Mouse (Mus musculus) C2C12 (cell line): ENCODE data around the gene Ddhd1. TPM values are rescaled to one million over a fixed set of nuclear protein-coding genes. Genes with fewer than 3 reads are reported as not detected.

ENCODE experiments used
- H3K27me3 ChIP-seq: one replicate; pipeline ENCODE4 v1.6.1; 2011; ENCODE audit not compliant: control insufficient read depth, insufficient read depth, insufficient read length
- H3K36me3 ChIP-seq: one replicate; pipeline ENCODE4 v1.6.1; 2011; ENCODE audit not compliant: control insufficient read depth, insufficient read depth
- H3K4me3 ChIP-seq: one replicate; pipeline ENCODE4 v1.5.1; 2011; ENCODE audit warnings: mild to moderate bottlenecking, control low read depth; ENCODE audit not compliant: poor library complexity, insufficient read depth, severe bottlenecking
- H3K79me2 ChIP-seq: one replicate; pipeline ENCODE4 v1.6.1; 2011; ENCODE audit not compliant: control insufficient read depth, insufficient read depth
- H3K79me3 ChIP-seq: one replicate; pipeline ENCODE4 v1.6.1; 2011; ENCODE audit warnings: low read depth, control low read depth
- H3ac ChIP-seq: one replicate; pipeline ENCODE3; 2011; ENCODE audit warnings: low read depth; ENCODE audit not compliant: control insufficient read depth, insufficient read length
- CEBPB ChIP-seq: IDR thresholded peaks from one replicate; pipeline ENCODE4 v1.6.1; 2011; ENCODE audit warnings: low read depth, mild to moderate bottlenecking, control low read depth, moderate library complexity
- CTCF ChIP-seq: IDR thresholded peaks from one replicate; pipeline ENCODE4 v1.5.1; 2011; ENCODE audit not compliant: control insufficient read depth, insufficient read depth, insufficient read length
- FOSL1 ChIP-seq: IDR thresholded peaks from one replicate; pipeline ENCODE4 v1.8.0; 2011; ENCODE audit warnings: mild to moderate bottlenecking, low read length; ENCODE audit not compliant: poor library complexity, insufficient read depth, severe bottlenecking
- MAX ChIP-seq: IDR thresholded peaks from one replicate; pipeline ENCODE4 v1.6.1; 2011; ENCODE audit warnings: mild to moderate bottlenecking, control low read depth
- MYOD1 ChIP-seq: IDR thresholded peaks from one replicate; pipeline ENCODE4 v1.6.1; 2011; ENCODE audit warnings: low read depth; ENCODE audit not compliant: control insufficient read depth, insufficient read length
- MYOG ChIP-seq: IDR thresholded peaks from one replicate; pipeline ENCODE4 v1.6.1; 2011; ENCODE audit not compliant: control insufficient read depth, insufficient read length; ENCODE audit errors: extremely low read depth
- USF1 ChIP-seq: IDR thresholded peaks from one replicate; pipeline ENCODE4 v1.6.1; 2011; ENCODE audit warnings: low read depth, mild to moderate bottlenecking, control low read depth, moderate library complexity
- polyA plus RNA-seq: library from polyadenylated mRNA; unstranded; fragments of >200 nt; fragmentation: generic; extraction: Trizol; gene quantifications from one replicate; pipeline ENCODE4 v1.2.1, GENCODE M21; 2012; ENCODE audit warnings: missing spikeins

Gene Ddhd1
- polyA plus RNA-seq, 1 experiment = 6.4 TPM

DNA sequence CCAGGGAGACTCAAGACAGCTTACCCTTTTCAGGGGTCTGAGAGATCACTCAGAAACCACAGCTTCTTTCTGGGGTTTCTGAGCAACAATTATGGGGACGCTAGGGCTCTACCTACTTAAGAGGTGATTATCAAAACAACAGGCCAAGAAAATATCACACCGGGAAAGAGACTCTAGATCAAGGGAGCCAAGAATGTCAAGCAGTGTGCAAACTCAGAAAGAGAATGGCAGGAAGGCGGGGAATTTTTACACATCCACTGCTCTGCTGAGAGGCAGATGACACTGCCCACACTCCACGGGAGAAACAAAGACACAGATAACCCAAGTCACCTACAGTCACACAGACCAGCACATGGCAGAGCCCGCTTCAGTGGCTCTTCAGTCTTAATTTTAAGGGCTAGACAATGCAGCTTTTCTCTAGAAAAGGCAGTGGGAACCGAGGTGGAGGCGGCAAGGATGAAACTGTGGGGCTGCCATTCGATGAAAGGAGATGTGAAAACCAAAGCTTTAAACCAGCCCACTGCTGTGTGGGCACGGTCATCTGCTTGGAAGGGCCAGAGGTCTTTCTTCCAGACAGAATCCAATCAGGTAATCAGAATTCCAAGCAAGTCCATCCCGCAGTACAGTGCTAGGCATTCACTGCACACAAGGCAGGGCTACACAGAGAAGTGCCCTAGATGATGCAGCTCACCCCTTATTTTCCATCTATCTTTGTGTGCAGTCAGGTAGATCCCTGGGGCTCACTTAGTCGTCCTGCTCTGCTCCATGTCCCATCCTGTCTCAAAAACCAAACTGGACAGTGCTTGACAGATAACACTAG lies 8.7 kb downstream of the Ddhd1 start:
- H3K27me3 ChIP-seq = no peaks in the 10 kb centered on the region
- no peak for TF ChIP-seq MYOG
- no peak for TF ChIP-seq USF1
- TF ChIP-seq FOSL1 = no peak
- no peak for TF ChIP-seq CTCF
- TF ChIP-seq MYOD1 = no peak
- no peaks in the 10 kb centered on the region for H3K36me3 ChIP-seq

DNA sequence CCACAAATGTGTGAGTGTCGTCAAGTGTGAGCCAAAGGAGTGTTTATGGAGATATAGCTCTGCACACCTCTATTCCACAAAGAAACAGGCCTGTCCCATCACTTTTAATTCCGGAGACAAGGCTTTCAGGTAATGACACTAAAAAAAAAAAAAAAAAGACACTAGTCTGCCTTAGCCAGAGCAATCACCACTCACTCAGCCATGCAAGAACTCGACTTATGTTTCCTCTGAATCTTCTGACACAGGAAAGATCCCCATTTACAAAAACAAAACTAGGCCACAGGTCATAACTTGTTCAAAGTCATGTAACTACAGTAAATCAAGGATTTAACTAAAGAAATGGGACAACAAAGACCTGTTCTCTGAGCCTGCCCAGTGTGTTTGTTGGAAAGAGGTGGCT lies 9.8 kb downstream of the Ddhd1 start:
- Histone ChIP-seq H3ac (no peak overlapping the region), H3K4me3 (no peak overlapping the region), H3K27me3 (no peaks in the 10 kb centered on the region), H3K79me3 (peaks cover under 1% of the 10 kb centered on the region), H3K79me2 (peaks cover 35% of the 10 kb centered on the region), H3K36me3 (no peaks in the 10 kb centered on the region)
- TF ChIP-seq MAX = no peak
- TF ChIP-seq CTCF = no peak
- no peak for TF ChIP-seq MYOD1
- TF ChIP-seq USF1 = no peak
- TF ChIP-seq FOSL1 = no peak
- TF ChIP-seq CEBPB = no peak
- TF ChIP-seq MYOG = no peak

More for the DNA sequence above, 8.7 kb downstream of the Ddhd1 start:
- H3K79me2 ChIP-seq = peaks cover 35% of the 10 kb centered on the region
- H3K4me3 ChIP-seq = no peak overlapping the region
- no peak overlapping the region for H3ac ChIP-seq
- peaks cover 1% of the 10 kb centered on the region for H3K79me3 ChIP-seq

GRCm38 (mm10) chr14:45647632-45648031 lies 10.3 kb downstream of the Ddhd1 start:
- H3K4me3 ChIP-seq = no peak overlapping the region
- H3K36me3 ChIP-seq = no peaks in the 10 kb centered on the region
- TF ChIP-seq MYOD1 (no peak), CEBPB (no peak), CTCF (no peak), FOSL1 (no peak), USF1 (no peak), MAX (no peak), MYOG (no peak)
- peaks cover 35% of the 10 kb centered on the region for H3K79me2 ChIP-seq
- H3ac ChIP-seq = no peak overlapping the region
- H3K79me3 ChIP-seq = no peaks in the 10 kb centered on the region
- no peaks in the 10 kb centered on the region for H3K27me3 ChIP-seq

DNA sequence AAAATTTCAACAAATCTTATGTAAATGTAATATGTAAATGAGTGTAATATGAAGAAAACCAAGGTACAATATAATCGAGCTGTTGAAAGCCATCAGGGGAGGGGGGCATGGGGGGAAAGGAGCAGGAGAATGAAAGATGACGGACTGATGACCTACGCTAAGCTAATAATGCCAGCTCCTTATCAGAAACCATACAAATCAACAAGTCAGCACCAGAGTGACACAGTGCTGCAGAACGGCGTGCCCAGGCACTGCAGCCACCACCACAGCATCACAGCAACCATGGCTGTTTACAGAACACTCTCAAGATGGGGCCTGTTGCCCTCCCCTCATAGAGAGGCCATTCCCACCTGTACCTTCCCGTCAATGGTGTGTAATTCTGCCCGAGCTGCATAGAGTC lies 10.8 kb downstream of the Ddhd1 start:
- Histone ChIP-seq H3K4me3 (no peak overlapping the region), H3K27me3 (no peaks in the 10 kb centered on the region), H3K79me2 (peaks cover 35% of the 10 kb centered on the region), H3K36me3 (no peaks in the 10 kb centered on the region), H3ac (no peak overlapping the region), H3K79me3 (no peaks in the 10 kb centered on the region)
- TF ChIP-seq CTCF = no peak
- no peak for TF ChIP-seq MYOG
- TF ChIP-seq CEBPB = no peak
- no peak for TF ChIP-seq FOSL1
- no peak for TF ChIP-seq MAX
- no peak for TF ChIP-seq MYOD1
- no peak for TF ChIP-seq USF1

- Histone ChIP-seq H3K36me3 (no peaks in the 10 kb centered on the region), H3K79me2 (peaks cover 20% of the 10 kb centered on the region), H3K4me3 (no peak overlapping the region), H3K79me3 (no peaks in the 10 kb centered on the region), H3K27me3 (no peaks in the 10 kb centered on the region), H3ac (no peak overlapping the region)
- no peak for TF ChIP-seq MYOG
- no peak for TF ChIP-seq CEBPB
- TF ChIP-seq USF1 = no peak
- no peak for TF ChIP-seq FOSL1
- TF ChIP-seq MYOD1 = no peak
- TF ChIP-seq CTCF = no peak
- TF ChIP-seq MAX = no peak
Measured at GRCm38 (mm10) chr14:45644786-45645185, 13.2 kb downstream of the Ddhd1 start.
